Mouse (Mus musculus): ENCODE measurements around the gene Psmd9.

- TF ChIP-seq CTCF (IDR thresholded peaks at IDR 0.05; ENCODE audit: control insufficient read depth, insufficient read depth, low read length) = peak; percentile 94
- TF ChIP-seq POLR2A (IDR thresholded peaks at IDR 0.05; ENCODE audit: borderline replicate concordance, control insufficient read depth, low read depth, low read length) = peak; percentile 53; the same call in 1 of the 2 replicates
Observed at GRCm38 (mm10) chr5:123149451-123150400, 19.5 kb upstream of the Psmd9 start.
